Mouse (Mus musculus): ENCODE results near the gene Brf1.
A peak's percentile ranks its signal among the peaks of the same experiment; 100 is the strongest.

The Brf1 gene

DNA sequence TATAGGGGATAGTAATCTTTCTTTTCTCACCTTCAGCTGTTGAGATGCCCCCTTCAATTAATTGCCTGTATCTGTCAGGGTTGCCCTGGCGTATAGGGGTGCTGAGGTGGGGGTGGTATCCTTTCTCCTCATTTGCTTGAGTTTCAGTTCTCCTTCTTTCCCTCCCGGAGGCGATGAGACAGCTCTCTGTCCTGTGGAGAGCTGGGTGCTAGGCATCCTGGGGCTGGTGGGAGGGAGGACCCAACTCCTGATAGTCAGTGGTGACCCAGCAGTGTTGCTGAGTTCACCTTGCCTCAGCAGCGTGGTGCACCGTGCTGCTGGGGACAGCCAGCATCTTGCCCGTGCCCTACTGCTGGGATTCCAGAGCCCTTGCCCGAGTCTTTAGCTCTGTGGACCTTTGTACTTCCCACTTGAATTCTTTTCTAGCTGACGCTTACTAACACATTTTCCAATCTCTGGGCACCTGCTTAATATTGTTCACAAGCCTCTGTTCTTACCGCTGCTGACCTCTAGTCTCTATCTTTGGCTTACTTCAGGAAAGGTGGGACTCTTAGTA, 17.0 kb upstream of the Brf1 start:
- no peak for DNase-seq (ENCODE audit: low spot score)

DNA sequence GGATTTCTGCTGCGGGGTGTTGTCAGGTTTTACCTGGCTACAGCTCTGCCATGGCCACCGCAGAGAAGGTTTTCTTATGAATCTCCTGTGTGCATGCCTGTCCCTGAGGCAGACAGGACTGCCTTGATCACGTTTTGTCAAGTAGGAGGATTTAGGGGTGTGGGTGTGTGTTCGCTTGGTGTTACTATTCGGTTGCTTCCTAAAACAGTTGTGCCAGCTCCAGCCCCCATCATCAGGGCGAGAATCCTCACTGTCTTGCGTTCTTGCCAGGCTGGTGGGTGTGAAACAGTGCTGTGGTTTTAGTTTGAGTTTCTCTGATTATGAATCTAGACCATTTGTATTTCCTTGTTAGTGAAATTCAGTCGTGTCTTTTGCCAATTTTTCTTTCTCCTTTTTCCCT, 16.5 kb upstream of the Brf1 start:
- no peak for DNase-seq (ENCODE audit: low spot score)

DNA sequence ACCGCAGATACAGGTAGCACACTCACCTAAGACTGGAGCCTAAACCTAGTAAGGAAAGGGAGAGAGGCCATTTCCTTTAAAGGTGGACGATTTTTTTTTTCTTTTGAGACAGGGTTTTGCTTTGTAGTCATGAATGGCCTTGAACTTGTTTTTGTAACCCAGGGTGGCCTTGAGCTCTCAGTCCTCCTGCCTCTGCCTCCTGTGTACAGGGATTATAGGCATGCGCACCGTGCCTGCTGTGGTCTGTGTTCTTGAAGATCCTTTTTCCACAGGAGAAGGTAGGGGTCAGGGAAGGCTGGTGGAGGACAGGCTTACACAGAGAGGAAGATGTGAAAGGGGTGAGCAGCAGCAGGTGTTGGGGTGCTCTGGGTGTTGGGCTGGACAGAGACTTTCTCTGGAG, 15.5 kb upstream of the Brf1 start:
- DNase-seq (ENCODE audit: low spot score): no peak

DNA sequence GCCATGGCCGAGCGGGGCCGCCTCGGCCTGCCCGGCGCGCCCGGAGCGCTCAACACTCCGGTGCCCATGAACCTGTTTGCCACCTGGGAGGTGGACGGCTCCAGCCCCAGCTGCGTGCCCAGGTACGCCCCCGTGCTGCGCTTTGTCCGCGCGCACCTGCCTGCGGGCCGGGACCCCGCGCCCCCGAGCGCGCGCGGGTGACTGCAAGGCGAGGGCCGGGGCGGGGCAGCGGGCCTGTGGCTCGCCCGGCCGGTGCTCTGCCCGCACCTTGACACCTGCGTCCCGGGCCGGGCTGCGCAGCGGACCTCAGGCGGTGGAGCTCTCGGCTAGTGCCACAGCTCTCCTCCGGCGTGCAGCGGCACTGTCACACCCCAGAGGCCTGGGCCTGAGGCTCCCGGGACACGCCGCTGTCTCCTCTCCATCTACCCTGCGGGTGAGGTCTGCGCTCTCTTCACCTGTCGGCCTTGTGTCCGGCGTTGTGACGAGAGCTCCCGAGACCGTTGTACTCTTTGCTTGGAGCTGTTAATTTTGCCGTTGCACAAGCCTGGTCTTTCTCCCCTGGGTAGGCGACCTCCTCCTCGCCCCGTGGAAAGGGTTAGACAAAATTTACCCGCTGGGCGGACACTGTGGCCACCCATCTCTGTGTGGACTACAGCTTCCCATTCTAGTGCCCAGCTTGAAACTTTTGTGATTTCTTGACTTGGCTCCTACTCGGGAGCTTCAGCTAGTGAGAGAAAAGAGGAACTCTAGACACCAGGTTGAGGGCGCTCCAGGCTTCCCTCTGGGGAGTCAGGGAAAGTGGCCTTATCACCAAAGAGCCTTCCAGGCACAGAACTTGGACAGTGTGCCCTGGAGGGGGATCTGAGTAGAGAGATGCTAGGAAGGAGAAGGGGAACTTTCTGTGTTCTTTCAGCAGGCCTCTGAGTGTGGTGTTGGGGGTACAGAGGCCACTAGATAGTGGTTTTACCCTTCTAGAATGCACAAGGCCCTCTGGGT, 14.4 kb upstream of the Brf1 start:
- peak; percentile 43 for DNase-seq (ENCODE audit: low spot score)

DNA sequence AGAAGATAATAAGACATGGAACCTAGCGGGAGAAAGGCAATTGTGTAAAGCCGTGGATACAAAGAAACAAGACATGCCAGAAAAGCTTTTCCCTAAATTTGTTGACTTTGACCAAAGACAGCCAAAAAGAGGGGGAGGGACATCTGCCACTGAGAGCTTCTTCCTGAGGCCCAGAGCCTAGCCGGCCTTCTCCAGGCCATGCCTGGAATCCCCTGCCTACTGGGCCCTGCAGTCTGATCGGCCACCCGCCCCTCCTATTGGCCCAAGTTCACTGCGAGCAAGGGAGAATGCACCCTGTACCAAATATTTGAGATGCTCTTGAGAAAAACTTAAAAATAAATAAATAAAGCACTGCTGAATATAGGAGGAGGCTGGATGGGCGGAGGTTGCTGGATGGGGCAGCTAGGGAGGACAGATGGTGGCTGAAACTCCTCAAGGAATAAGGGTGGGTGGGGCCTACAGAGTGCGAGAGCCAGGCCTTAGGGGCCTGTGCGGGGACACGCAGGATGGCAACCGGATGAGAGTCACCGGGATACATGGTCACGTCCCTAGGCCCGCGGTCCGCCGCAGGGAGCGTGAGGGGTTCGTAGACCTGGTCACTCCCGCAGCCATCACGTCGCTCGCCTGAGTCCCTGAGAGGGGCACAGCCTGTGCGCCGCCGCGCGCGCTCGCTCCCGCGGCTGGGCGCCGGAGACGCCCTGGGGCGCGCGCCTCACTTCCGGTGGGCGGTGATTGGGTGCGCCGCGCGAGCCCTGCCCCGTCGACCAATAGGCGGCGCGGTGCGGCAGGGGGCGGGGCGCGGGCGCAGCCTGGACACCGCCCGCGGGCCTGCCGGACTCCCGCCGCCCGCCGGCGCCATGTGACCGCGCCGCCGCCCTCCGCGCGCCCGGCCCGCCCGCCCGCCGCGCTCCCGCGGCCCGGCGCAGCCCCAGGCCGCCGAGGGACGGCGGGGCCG, 13.4 kb upstream of the Brf1 start, which contains the start of gene Pacs2:
Gene Pacs2, plus strand, starts transcription at position 905 of the 955 bp plus-strand sequence.
- peak; percentile 96 for DNase-seq (ENCODE audit: low spot score)

DNA sequence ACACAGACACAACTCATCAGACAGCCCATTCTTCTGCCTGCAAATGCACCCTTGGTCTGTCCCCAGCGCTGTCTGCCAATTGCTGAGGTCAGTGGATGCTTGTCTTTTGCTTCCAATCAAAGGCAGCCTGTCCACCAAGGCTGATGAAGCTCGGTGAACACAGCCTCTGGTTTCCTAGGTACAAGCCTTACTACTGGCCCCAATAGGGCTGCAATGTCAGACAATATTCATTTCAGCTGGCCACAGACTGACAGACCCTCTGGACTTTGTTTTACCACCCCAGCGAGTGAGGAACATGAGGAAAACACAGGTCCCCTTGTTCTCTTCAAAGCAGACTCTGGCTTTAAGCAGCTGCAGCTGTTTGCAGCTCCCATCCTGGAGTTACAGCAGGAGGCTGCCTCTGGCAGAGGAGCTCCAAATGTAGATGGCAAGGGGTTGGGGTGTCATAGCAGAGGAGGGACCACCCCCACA, 12.6 kb upstream of the Brf1 start:
- DNase-seq (ENCODE audit: low spot score): no peak

DNA sequence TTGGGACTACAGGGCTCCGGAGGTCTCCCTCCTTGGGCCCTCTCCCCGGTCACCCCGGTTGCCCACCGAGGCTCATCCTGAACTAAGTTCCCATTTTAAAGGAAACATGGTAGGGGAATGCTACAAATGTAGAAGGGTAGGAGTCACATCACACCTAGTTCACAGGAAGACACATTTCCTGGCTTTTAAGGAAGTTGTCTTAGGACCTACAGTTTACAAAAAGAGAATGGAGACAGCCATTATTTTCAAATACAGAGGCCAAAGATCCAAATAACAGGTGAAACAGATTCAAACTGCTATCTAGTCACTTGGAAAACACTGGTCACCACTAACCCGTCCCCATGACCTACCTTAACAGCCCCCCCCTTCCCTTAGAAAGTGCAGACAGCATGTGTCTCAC, 11.9 kb upstream of the Brf1 start:
- DNase-seq (ENCODE audit: low spot score): no peak

DNA sequence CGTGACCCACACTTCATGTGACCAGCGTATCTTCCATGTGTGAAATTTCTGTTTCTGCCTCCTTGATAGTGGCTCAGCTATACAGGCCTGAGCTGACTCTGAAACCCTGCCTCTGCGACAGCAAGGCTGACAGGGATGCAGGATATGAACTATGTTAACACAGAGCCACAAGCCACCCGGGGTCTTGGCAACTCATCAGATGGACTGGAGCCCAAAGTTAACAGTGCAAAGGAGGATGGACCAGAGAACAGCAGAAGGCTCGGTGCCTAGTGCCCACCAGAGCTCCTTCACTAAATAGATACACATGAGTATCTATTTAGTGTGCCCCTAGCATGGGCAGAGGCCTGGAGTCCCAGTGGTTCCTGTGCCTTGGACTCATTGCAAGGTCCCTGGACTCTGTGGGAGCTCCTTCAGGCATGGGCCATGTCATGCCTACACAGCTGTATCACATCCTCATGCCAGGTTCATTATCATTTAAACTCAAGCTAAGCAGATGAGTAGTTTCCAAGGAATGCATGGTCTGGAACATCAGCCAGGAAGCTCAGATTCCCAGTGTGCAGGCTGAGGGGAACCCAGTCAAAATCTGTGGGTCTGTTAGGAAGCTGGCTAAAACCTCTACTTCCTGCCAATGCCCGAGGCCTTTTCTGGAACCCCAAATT, 11.3 kb upstream of the Brf1 start:
- DNase-seq (ENCODE audit: low spot score): no peak

DNA sequence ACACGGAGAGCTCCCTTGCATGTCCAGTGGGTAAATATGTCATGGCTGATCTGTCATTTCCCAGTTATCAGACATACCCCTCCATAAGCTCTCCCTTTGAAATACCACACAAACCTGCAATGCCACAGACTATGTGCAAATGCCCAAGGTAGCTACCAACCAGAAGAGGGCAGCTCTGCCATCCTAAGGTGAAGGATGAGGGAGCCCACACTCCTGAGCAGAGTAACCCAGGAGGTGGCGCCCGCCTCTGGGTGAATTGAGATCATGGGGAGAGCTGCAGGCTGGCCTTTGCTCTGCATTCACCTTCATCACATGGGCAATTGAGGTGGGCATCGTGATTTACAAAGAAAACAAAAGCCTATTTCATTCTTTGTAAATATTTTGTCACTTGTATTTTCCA, 4.5 kb upstream of the Brf1 start:
- DNase-seq (ENCODE audit: low spot score): peak; percentile 50

DNA sequence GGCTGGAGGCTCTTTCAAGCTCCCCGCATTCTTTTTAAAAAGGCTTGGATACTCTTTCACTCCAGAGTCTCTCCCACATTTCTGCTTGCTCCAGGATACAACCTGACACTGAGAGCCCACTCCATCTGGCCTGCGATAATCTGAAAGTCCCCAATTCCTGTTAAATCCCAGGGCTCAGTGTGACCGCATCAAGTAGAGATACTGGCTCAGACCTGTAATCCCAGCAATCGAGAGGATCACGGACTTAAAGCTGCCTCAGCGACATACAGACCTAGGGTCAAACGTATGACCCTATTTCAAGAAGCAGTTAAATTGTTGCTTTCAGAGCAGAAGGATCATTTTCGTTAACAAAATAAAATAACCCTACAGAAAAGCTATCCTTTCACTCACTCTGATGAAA, 3.5 kb upstream of the Brf1 start:
- DNase-seq (ENCODE audit: low spot score): no peak

DNA sequence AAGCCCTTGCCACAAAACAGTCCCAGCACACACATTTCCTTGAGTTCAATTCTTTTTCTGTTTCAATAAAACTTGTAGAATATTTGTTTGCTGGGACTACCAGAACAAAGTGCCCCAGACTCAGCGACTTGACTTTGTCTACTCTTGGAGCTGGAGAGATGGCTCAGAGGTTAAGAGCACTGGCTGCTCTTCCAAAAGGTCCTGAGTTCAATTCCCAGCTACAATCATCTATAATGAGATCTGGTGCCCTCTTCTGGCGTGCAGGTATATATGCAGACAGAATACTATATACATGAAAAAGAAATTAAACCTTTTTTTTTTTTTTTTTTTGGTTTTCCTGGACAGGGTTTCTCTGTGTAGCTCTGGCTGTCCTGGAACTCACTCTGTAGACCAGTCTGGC, 2.2 kb upstream of the Brf1 start:
- no peak for DNase-seq (ENCODE audit: low spot score)

DNA sequence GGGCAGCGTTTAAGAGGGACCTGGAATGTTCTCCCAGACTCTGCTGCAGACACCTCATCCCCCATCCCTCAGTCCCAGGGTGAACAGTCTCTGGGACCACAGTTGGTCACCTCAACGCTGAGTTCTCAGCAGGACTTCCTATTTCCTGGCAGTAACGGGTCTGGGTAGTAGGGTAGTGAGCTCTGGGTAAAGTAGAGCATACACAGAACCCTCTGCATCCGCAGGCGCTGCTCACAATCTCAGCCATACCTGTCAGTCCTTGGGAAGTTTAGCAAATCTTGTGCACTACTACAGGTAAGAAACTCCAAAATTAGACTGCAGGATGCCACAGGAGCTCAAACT, 600 bp upstream of the Brf1 start:
- DNase-seq (ENCODE audit: low spot score): no peak

DNA sequence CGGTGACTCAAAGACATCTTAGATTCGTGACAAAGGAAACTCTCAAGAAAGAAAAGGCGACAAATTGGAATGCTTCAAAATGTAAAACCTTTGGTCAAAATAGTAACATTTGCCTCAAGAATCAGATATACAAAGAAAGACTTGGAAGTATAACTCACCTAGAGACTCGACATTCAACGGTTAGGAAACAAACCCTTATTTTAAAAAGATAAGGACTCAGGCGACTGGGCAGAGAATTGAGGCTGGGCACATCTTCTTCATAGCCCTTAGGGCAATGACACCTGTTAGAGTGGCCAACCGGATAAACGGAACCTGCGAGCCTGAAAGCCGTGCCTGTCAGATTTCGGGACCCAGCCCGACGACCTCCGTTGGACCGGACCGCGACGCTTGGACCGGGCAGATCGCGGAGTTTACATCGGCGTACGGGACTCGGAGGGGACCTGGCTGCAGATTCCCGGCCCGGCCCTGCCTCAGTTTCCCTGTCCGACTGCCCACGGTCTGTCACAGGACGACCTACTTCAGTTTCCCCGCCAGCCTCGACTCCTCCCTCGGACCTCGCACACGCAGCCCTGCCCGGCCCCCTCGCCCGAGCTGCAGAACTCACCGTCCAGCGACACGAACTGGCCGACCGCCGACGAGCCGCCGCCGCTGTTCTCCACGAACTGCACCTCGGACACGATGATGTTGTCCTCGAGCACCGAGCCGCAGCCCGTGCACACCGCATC, 773 bp downstream of the Brf1 start:
- DNase-seq (ENCODE audit: low spot score): no peak

DNA sequence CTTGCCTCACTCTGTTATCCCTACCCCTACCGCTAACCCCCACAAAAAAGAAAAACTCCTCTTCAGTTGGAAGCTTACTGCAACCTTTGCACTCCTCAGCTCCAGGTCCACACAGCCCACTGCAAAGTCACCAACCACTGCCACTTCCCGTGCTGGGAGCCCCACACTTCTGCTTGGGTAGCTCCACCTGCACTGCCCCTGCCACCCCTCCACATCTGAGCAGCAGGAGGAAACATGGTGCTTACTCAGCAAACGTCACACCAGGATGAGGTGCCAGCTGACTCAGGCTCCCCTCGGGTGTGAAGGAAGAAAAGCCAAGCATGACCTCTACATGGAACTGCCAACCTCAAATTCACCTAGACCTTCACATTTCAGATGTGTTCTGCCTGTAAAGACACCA, 6.4 kb downstream of the Brf1 start:
- no peak for DNase-seq (ENCODE audit: low spot score)

DNA sequence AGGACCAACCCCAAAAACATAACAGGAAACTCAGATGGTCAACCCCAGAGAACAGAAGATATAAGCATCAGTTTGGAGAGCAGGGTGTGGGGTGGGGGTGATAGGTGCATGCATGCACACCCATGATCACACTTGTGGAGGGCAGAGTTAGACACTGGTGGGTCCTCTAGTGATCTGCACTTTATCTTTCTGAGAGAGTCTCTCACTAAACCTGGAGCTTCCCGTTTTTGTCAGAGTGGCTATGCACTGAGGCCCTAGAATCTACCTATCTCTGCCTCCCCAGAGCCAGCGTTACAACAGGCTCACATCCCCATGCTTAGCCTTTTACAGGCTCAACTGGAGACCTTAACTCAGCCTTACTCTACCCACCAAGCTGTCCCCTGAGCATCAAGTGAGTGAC, 9.1 kb downstream of the Brf1 start:
- DNase-seq (ENCODE audit: low spot score): no peak

DNA sequence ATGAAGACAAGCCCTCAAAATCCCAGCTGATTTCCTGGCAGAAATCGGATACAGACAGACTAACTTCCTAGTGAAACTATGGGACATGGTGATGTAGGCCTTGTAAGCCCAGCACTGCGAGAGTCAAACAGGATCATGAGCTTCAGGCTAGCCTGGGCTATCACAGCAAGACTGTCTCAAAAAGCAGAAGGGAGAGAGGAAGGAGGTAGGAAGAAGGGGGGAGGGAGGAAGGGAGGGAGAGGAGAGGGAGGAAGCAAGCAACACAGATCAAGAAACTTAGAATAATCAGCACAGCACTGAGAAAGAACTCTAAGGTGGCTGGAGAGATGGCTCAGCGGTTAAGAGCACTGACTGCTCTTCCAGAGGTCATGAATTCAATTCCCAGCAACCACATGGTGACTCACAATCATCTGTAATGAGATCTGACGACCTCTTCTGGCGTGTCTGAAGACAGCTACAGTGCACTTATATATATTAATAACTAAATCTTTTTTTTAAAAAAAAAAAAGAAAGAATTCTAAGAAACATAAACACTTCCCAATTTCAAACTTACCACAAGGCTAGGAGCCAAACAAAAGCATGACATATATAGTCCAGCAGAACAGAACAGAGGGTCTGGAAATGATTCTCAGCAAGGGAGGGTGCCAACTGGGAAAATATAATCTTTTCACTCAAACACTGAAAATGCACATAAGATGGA, 9.6 kb downstream of the Brf1 start:
- DNase-seq (ENCODE audit: low spot score): no peak

DNA sequence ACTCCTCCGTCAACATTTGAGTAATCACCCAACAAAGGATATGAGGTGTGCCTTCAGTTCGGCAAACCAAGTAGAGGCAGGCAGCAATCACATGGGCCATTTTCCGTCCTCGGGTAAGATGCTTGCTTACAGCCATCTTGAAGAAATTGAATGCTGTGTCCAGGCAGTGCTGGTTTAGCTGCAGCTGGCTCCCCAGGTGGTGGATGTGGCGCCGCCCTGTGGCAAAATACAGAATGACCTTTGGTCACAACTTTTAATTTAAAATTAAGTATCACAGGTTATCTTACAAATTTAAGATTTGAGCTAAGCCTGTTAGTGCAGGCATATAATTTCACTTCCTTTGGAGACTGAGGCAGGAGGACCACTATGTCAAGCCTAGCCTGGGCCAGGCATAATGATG, 12.6 kb downstream of the Brf1 start:
- peak; percentile 35 for DNase-seq (ENCODE audit: low spot score)

DNA sequence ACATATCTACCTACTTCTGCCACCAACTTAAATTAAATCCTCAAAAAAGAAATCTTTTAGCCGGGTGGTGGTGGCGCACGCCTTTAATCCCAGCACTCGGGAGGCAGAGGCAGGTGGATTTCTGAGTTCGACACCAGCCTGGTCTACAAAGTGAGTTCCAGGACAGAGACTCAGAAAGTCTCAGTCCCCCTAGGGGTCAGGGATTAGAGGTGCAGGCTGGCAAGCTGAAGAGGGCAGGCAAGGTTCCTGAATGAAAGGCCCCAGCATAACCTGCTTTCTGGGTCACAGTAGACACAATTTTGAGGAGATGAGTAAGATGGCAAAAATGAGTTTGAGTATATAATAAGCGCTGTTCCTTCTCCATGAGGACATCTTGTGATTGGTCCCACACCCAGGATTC, 15.2 kb downstream of the Brf1 start:
- peak; percentile 34 for DNase-seq (ENCODE audit: low spot score)

DNA sequence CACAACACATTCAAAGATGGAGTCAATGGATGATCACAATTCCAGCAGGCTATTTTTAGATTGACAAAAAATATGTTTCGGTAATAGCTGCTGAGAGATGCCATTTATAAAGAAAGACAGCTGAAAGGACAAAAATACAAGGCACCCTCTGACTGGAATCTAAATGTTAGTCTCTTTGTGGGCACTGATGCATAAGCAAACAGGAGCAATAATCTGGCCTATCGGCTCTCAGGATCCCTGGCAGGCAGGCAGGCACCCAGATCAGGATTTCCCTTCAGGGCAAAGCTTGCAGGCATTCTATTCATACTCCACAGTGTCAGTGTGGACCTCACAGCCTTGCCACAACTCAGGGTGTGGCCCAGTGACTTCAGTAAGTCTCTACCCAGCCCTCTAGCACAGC, 18.5 kb downstream of the Brf1 start:
- DNase-seq (ENCODE audit: low spot score): no peak

DNA sequence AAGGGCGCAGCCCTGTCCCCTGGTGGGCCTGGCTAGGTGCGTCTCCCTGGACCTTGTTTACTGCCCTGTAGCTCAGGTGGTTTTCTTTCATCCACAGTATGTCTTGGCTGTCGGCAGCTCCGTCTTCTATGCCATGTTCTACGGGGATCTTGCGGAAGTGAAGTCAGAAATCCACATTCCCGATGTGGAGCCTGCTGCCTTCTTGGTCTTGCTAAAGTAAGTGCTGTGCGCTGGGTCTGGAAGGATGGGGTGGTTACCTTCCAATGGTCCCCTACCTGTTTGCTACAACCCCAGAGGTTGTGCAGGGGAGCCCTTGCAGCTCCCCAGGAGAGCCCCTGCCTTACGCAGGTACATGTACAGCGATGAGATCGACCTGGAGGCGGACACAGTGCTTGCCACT, 23.3 kb downstream of the Brf1 start:
- DNase-seq (ENCODE audit: low spot score): no peak
